Mouse (Mus musculus) liver, adult 2 months (tissue): Measurements from ENCODE around the gene Pcsk2.

Experiments used
- CTCF ChIP-seq: fragments of 200-500 bp; IDR thresholded peaks from 2 replicates; pipeline ENCODE4 v1.5.1; 2011; ENCODE audit warnings: low read depth, low read length, control low read depth
- POLR2A ChIP-seq: fragments of 200-500 bp; IDR thresholded peaks from 2 replicates; pipeline ENCODE4 v1.6.1; 2011; ENCODE audit warnings: low read length, control low read depth; ENCODE audit not compliant: insufficient read depth; ENCODE audit errors: extremely low read depth

GRCm38 (mm10) chr2:143735442-143735841 is 189.5 kb downstream of the Pcsk2 start:
- TF ChIP-seq CTCF (no peak), POLR2A (no peak)
